Mouse (Mus musculus): Measurements from ENCODE around the gene Sp6. TPM values are rescaled to one million over a fixed set of nuclear protein-coding genes. Genes with fewer than 3 reads are reported as not detected.

Gene Sp6
- polyA plus RNA-seq, 1 experiment from 2014 or later = 0.21 TPM

DNA sequence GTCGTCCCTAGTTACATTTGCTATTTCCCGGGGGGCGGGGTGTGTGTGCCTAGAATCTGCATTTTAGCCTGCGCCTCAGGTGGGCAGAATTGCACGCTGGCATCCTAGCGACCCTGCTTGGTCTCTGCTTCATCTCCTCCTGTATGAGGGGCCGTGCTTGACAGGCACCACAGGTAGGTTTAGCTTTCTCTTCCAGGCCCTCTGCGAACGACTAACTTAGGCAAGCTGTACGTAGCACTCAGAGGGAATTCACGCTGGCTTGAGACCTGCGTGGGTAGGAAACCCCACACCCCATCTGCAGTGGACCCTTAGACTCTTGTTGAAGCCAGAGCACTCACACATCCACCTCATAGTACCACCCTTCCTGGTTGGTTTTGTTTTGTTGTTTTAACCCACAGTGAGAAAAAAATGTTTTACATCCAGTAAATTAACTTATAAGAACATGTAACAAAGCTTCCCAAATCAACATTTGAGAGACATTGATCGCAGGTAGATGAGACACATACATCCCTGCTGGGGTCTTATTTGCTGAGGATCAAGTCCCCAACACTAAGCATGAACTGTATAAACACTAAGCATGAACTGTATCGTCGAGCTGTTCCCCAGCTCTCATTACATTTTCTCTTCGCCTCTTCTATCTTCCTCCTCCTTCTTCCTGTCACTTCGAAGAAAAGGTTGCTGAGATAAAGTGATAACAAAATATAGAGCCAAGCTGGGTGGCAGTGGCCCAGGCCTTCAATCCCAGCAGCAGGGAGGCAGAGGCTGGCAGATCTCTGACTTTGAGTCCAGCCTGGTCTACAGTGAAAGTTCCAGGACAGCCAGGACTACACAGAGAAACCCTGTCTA, 34.6 kb upstream of the Sp6 start:
- Histone ChIP-seq H3K36me3 (ENCODE audit: control insufficient read depth, insufficient read depth) (no peaks in the 10 kb centered on the region), H3K9me3 (replicated peaks; ENCODE audit: control insufficient read depth, low read length) (no peaks in the 10 kb centered on the region), H3K4me3 (ENCODE audit: low read length) (peak overlapping the region; percentile 79), H3K27ac (ENCODE audit: low read length) (peak overlapping the region; percentile 90), H3K27me3 (ENCODE audit: control insufficient read depth, insufficient read depth, low read length) (no peaks in the 10 kb centered on the region; the same call in 1 of the 2 replicates), H3K4me1 (ENCODE audit: control insufficient read depth, insufficient read depth, low read length) (peaks cover 28% of the 10 kb centered on the region), H3K4me2 (ENCODE audit: low read depth, low read length) (peak overlapping the region; percentile 97), H3K9ac (ENCODE audit: low read length) (peak overlapping the region; percentile 91)
- 29% methylated on average over 17 of the region's 17 CpGs for WGBS
- ATAC-seq (replicated peaks; ENCODE audit: extremely low read depth, insufficient read depth, low FRiP score) = no peak

DNA sequence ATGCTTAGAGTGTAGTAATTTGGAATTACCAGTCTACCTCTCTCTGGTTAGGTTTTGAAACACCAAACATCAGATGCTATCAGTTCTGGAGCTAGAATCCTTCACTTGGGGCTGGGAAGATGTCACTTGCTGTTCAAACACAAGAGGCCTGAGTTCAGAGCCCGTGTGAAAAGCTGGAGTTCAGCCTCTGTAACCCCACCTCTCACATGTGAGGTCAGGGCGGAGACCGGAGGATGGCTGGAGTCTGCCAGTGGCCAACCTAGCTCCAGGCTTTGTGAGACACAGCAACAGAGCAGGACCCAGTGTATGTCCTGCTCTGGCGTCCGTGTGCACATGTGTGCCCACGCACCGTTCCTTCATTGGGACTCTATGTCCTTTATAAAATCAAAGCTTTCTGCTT, 33.9 kb upstream of the Sp6 start:
- ATAC-seq (replicated peaks; ENCODE audit: extremely low read depth, insufficient read depth, low FRiP score) = no peak
- WGBS = 83% methylated on average over 7 of the region's 7 CpGs
- H3K9me3 ChIP-seq (replicated peaks; ENCODE audit: control insufficient read depth, low read length) = no peaks in the 10 kb centered on the region

DNA sequence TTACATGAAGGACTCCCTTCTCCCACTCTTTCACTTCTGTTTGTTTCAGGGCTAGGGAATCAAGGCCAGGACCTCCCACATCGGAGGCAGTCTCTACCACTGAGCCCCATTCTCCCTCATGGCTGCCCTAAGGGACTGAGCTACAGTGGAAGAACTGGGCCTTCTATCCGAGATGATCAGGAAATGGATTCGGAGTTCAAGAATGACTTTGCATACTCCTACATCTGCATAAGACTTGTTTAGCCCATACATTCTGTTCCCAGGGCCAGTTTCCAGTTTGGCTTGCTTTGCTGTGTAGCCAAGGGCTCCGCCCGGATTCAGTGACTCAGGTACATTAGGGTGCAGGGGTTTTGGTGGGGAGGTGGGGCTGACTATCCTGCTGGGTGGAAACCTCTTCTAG, 33.2 kb upstream of the Sp6 start:
- H3K4me2 ChIP-seq (ENCODE audit: low read depth, low read length) = no peak overlapping the region
- H3K4me3 ChIP-seq (ENCODE audit: low read length) = no peak overlapping the region
- peaks cover 21% of the 10 kb centered on the region for H3K4me1 ChIP-seq (ENCODE audit: control insufficient read depth, insufficient read depth, low read length)
- no peaks in the 10 kb centered on the region for H3K36me3 ChIP-seq (ENCODE audit: control insufficient read depth, insufficient read depth)
- WGBS = 72% methylated on average over 5 of the region's 5 CpGs
- H3K9me3 ChIP-seq (replicated peaks; ENCODE audit: control insufficient read depth, low read length) = no peaks in the 10 kb centered on the region
- no peak for ATAC-seq (replicated peaks; ENCODE audit: extremely low read depth, insufficient read depth, low FRiP score)
- H3K27me3 ChIP-seq (ENCODE audit: control insufficient read depth, insufficient read depth, low read length) = peaks cover 7% of the 10 kb centered on the region
- H3K9ac ChIP-seq (ENCODE audit: low read length) = no peak overlapping the region
- no peak overlapping the region for H3K27ac ChIP-seq (ENCODE audit: low read length)

More for the DNA sequence above, 33.9 kb upstream of the Sp6 start:
- Histone ChIP-seq H3K27me3 (ENCODE audit: control insufficient read depth, insufficient read depth, low read length) (peaks cover 6% of the 10 kb centered on the region), H3K4me1 (ENCODE audit: control insufficient read depth, insufficient read depth, low read length) (peaks cover 22% of the 10 kb centered on the region), H3K4me3 (ENCODE audit: low read length) (no peak overlapping the region), H3K9ac (ENCODE audit: low read length) (no peak overlapping the region), H3K36me3 (ENCODE audit: control insufficient read depth, insufficient read depth) (no peaks in the 10 kb centered on the region), H3K27ac (ENCODE audit: low read length) (no peak overlapping the region), H3K4me2 (ENCODE audit: low read depth, low read length) (no peak overlapping the region)

DNA sequence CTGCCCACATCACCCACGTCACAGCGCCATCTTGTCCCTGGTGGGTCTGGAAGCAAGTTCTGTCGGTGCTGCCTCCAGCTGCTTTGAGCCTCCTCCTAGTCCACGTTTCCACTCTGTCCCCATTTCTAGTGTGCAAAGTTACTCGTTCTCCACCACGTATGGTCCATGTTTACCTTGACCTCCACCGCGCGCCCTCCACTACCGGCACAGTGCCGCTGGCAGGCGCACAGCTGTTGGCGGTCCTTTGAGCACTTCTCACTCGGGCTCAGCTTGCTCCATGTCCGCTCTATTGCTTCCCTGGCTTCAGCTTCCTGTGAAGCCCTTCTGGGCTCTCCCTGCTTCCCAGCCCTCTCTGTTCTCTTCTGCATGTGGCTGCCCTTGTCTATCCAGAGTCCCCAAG, 31.7 kb upstream of the Sp6 start:
- H3K27me3 ChIP-seq (ENCODE audit: control insufficient read depth, insufficient read depth, low read length) = peaks cover 20% of the 10 kb centered on the region
- no peak overlapping the region for H3K27ac ChIP-seq (ENCODE audit: low read length)
- ATAC-seq (replicated peaks; ENCODE audit: extremely low read depth, insufficient read depth, low FRiP score) = no peak
- no peak overlapping the region for H3K9ac ChIP-seq (ENCODE audit: low read length)
- H3K4me2 ChIP-seq (ENCODE audit: low read depth, low read length) = no peak overlapping the region
- 61% methylated on average over 15 of the region's 15 CpGs for WGBS
- H3K36me3 ChIP-seq (ENCODE audit: control insufficient read depth, insufficient read depth) = no peaks in the 10 kb centered on the region
- peaks cover 8% of the 10 kb centered on the region for H3K4me1 ChIP-seq (ENCODE audit: control insufficient read depth, insufficient read depth, low read length)
- H3K4me3 ChIP-seq (ENCODE audit: low read length) = no peak overlapping the region
- H3K9me3 ChIP-seq (replicated peaks; ENCODE audit: control insufficient read depth, low read length) = no peaks in the 10 kb centered on the region

GRCm38 (mm10) chr11:96982355-96982754, 30.8 kb upstream of the Sp6 start:
- WGBS = 3% methylated on average over 7 of the region's 7 CpGs
- H3K36me3 ChIP-seq (ENCODE audit: control insufficient read depth, insufficient read depth) = no peaks in the 10 kb centered on the region
- peaks cover 5% of the 10 kb centered on the region for H3K4me1 ChIP-seq (ENCODE audit: control insufficient read depth, insufficient read depth, low read length)
- peaks cover 28% of the 10 kb centered on the region for H3K27me3 ChIP-seq (ENCODE audit: control insufficient read depth, insufficient read depth, low read length)
- H3K4me3 ChIP-seq (ENCODE audit: low read length) = no peak overlapping the region
- H3K27ac ChIP-seq (ENCODE audit: low read length) = no peak overlapping the region
- no peak overlapping the region for H3K9ac ChIP-seq (ENCODE audit: low read length)
- H3K9me3 ChIP-seq (replicated peaks; ENCODE audit: control insufficient read depth, low read length) = no peaks in the 10 kb centered on the region
- no peak overlapping the region for H3K4me2 ChIP-seq (ENCODE audit: low read depth, low read length)
- ATAC-seq (replicated peaks; ENCODE audit: extremely low read depth, insufficient read depth, low FRiP score) = no peak

GRCm38 (mm10) chr11:96982859-96983258, 30.3 kb upstream of the Sp6 start, which contains the start of gene Sp2:
Sp2 (minus strand) TSS chr11:96982959.
- Histone ChIP-seq H3K4me1 (ENCODE audit: control insufficient read depth, insufficient read depth, low read length) (peaks cover 7% of the 10 kb centered on the region), H3K27me3 (ENCODE audit: control insufficient read depth, insufficient read depth, low read length) (peaks cover 33% of the 10 kb centered on the region), H3K9me3 (replicated peaks; ENCODE audit: control insufficient read depth, low read length) (no peaks in the 10 kb centered on the region), H3K4me2 (ENCODE audit: low read depth, low read length) (no peak within 1 kb of the TSS), H3K9ac (ENCODE audit: low read length) (no peak within 1 kb of the TSS), H3K36me3 (ENCODE audit: control insufficient read depth, insufficient read depth) (no peaks in the 10 kb centered on the region), H3K27ac (ENCODE audit: low read length) (no peak within 1 kb of the TSS), H3K4me3 (ENCODE audit: low read length) (no peak within 1 kb of the TSS)
- ATAC-seq (replicated peaks; ENCODE audit: extremely low read depth, insufficient read depth, low FRiP score) = no peak
- WGBS = 78% methylated on average over 7 of the region's 7 CpGs

GRCm38 (mm10) chr11:96984903-96985302, 28.3 kb upstream of the Sp6 start:
- WGBS = 27% methylated on average over 4 of the region's 4 CpGs
- no peaks in the 10 kb centered on the region for H3K36me3 ChIP-seq (ENCODE audit: control insufficient read depth, insufficient read depth)
- H3K27ac ChIP-seq (ENCODE audit: low read length) = no peak overlapping the region
- no peak overlapping the region for H3K4me3 ChIP-seq (ENCODE audit: low read length)
- H3K9ac ChIP-seq (ENCODE audit: low read length) = no peak overlapping the region
- no peak overlapping the region for H3K4me2 ChIP-seq (ENCODE audit: low read depth, low read length)
- no peaks in the 10 kb centered on the region for H3K9me3 ChIP-seq (replicated peaks; ENCODE audit: control insufficient read depth, low read length)
- H3K27me3 ChIP-seq (ENCODE audit: control insufficient read depth, insufficient read depth, low read length) = peaks cover 38% of the 10 kb centered on the region
- peaks cover 3% of the 10 kb centered on the region; the same call in 1 of the 2 replicates for H3K4me1 ChIP-seq (ENCODE audit: control insufficient read depth, insufficient read depth, low read length)
- ATAC-seq (replicated peaks; ENCODE audit: extremely low read depth, insufficient read depth, low FRiP score) = no peak

DNA sequence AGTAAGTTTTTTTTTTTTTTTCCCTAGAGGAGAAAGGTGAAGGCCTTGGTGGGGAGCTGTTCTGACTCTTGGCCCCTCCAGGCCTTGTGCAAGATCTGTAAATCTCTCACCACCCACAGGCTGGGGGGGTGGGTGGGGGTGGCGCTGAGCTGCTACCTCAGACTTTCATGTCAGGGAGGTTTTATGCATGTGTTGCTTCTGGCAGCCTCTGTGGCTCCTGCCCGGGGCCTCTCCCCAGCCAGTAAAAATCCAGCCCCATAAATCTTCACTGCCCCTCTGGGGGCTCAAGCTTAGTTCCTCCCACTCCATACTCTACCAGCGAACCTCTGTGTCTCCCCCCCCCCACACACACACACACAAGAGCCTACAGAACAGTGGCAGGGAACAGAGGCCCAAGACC, 26.7 kb upstream of the Sp6 start:
- no peak overlapping the region for H3K27ac ChIP-seq (ENCODE audit: low read length)
- H3K36me3 ChIP-seq (ENCODE audit: control insufficient read depth, insufficient read depth) = no peaks in the 10 kb centered on the region
- H3K4me2 ChIP-seq (ENCODE audit: low read depth, low read length) = no peak overlapping the region
- H3K4me3 ChIP-seq (ENCODE audit: low read length) = no peak overlapping the region
- H3K27me3 ChIP-seq (ENCODE audit: control insufficient read depth, insufficient read depth, low read length) = peaks cover 41% of the 10 kb centered on the region
- no peaks in the 10 kb centered on the region for H3K9me3 ChIP-seq (replicated peaks; ENCODE audit: control insufficient read depth, low read length)
- WGBS = 26% methylated on average over 3 of the region's 3 CpGs
- no peak for ATAC-seq (replicated peaks; ENCODE audit: extremely low read depth, insufficient read depth, low FRiP score)
- no peak overlapping the region for H3K9ac ChIP-seq (ENCODE audit: low read length)
- H3K4me1 ChIP-seq (ENCODE audit: control insufficient read depth, insufficient read depth, low read length) = peaks cover 3% of the 10 kb centered on the region; the same call in 1 of the 2 replicates

GRCm38 (mm10) chr11:96987873-96988655, 25.1 kb upstream of the Sp6 start:
- H3K27me3 ChIP-seq (ENCODE audit: control insufficient read depth, insufficient read depth, low read length) = peaks cover 43% of the 10 kb centered on the region
- H3K4me1 ChIP-seq (ENCODE audit: control insufficient read depth, insufficient read depth, low read length) = peaks cover 3% of the 10 kb centered on the region; the same call in 1 of the 2 replicates
- 7% methylated on average over 31 of the region's 31 CpGs for WGBS
- H3K36me3 ChIP-seq (ENCODE audit: control insufficient read depth, insufficient read depth) = no peaks in the 10 kb centered on the region
- H3K4me2 ChIP-seq (ENCODE audit: low read depth, low read length) = peak overlapping the region; percentile 45
- H3K9me3 ChIP-seq (replicated peaks; ENCODE audit: control insufficient read depth, low read length) = no peaks in the 10 kb centered on the region
- H3K4me3 ChIP-seq (ENCODE audit: low read length) = peak overlapping the region; percentile 31
- H3K27ac ChIP-seq (ENCODE audit: low read length) = no peak overlapping the region
- 0 out of 2 replicates have a peak, but pooled peaks have one; percentile 23 for ATAC-seq (replicated peaks; ENCODE audit: extremely low read depth, insufficient read depth, low FRiP score)
- no peak overlapping the region for H3K9ac ChIP-seq (ENCODE audit: low read length)

All from heart, embryonic 16.5 days (tissue).